Mouse (Mus musculus) intestine, postnatal 0 days (tissue): ENCODE data around the gene Tnfrsf14. TPM values are rescaled to one million over a fixed set of nuclear protein-coding genes. Genes with fewer than 3 reads are reported as not detected.

Experiments used
- ATAC-seq: fragments of 200-750 bp; cut with Nextera tagmentation; 2 replicates; pipeline ENCODE4 v1.8.0; 2017; ENCODE audit warnings: mild to moderate bottlenecking, moderate TSS enrichment, moderate library complexity
- H3K27ac ChIP-seq: fragments of 300-500 bp; sonication (generic); 2 replicates; pipeline ENCODE4 v1.5.1; 2014; ENCODE audit warnings: mild to moderate bottlenecking, low read depth, low read length, moderate library complexity
- H3K27me3 ChIP-seq: fragments of 300-500 bp; sonication (generic); replicated peaks from 2 replicates; pipeline ENCODE4 v1.6.1; 2014; ENCODE audit warnings: low read length, mixed read lengths; ENCODE audit not compliant: control insufficient read depth, insufficient read depth
- H3K36me3 ChIP-seq: fragments of 300-500 bp; sonication (generic); 2 replicates; pipeline ENCODE4 v1.6.1; 2014; ENCODE audit warnings: mild to moderate bottlenecking, moderate library complexity; ENCODE audit not compliant: control insufficient read depth, insufficient read depth
- H3K4me1 ChIP-seq: fragments of 300-500 bp; sonication (generic); replicated peaks from 2 replicates; pipeline ENCODE4 v1.6.1; 2014; ENCODE audit warnings: antibody characterized with exemption, low read length, mixed read lengths; ENCODE audit not compliant: control insufficient read depth, insufficient read depth
- H3K4me2 ChIP-seq: fragments of 300-500 bp; sonication (generic); replicated peaks from 2 replicates; pipeline ENCODE4 v1.6.1; 2014; ENCODE audit warnings: low read depth, mild to moderate bottlenecking, moderate library complexity
- H3K4me3 ChIP-seq: fragments of 300-500 bp; sonication (generic); 2 replicates; pipeline ENCODE4 v1.5.1; 2014; ENCODE audit warnings: low read depth, low read length
- H3K9ac ChIP-seq: fragments of 300-500 bp; sonication (generic); 2 replicates; pipeline ENCODE4 v1.6.1; 2014; ENCODE audit warnings: mild to moderate bottlenecking, low read depth, low read length
- H3K9me3 ChIP-seq: fragments of 300-500 bp; sonication (generic); 2 replicates; pipeline ENCODE4 v1.6.1; 2016; ENCODE audit warnings: mixed run types; ENCODE audit not compliant: control insufficient read depth
- CTCF ChIP-seq: sonication (generic); IDR thresholded peaks from 2 replicates; pipeline ENCODE4 v1.5.1; 2016; ENCODE audit warnings: low read depth, mild to moderate bottlenecking, control low read depth, antibody characterized with exemption, moderate library complexity
- WGBS: fragments of 180-500 bp; shearing (Covaris S2); extraction: QIAGEN DNeasy Blood & Tissue Kit; methylation state at CpG from one replicate; pipeline ENCODE4 v1.1.7; 2014; 5-methylcytosine and 5-hydroxymethylcytosine counted together
- polyA plus RNA-seq: library from polyadenylated mRNA; unstranded; fragments of >200 nt; fragmentation: Nextera tagmentation; extraction: Ambion mirVana; gene quantifications from 2 replicates; pipeline ENCODE4 v1.2.1, GENCODE M21; 2015

Tnfrsf14 gene
- polyA plus RNA-seq, 1 experiment from 2014 or later, result 1.9 TPM

GRCm38 (mm10) chr4:154873186-154873585 lies 55.2 kb downstream of the Tnfrsf14 start:
- 71% methylated on average over 6 of the region's 6 CpGs for WGBS
- Histone ChIP-seq H3K9ac (no peak overlapping the region), H3K4me3 (no peak overlapping the region), H3K4me1 (no peaks in the 10 kb centered on the region), H3K9me3 (no peaks in the 10 kb centered on the region), H3K27ac (no peak overlapping the region), H3K4me2 (no peak overlapping the region), H3K27me3 (peaks cover 8% of the 10 kb centered on the region; the same call in 1 of the 2 replicates), H3K36me3 (no peaks in the 10 kb centered on the region)
- ATAC-seq, result no peak
- TF ChIP-seq CTCF, result no peak

Other genes starting within 250 kb of the Tnfrsf14 start
- gene Ttc34, start 91.1 kb downstream of the Tnfrsf14 start, polyA plus RNA-seq, result 0.08 TPM in 1 of 2 replicates, not detected in the other
- 0.22 and 0.44 TPM in 2 replicates for gene Mmel1, start 59.0 kb downstream of the Tnfrsf14 start, polyA plus RNA-seq
- gene Fam213b, start 29.4 kb downstream of the Tnfrsf14 start, polyA plus RNA-seq, result 66.9 and 68.5 TPM in 2 replicates
- gene Hes5, start 32.4 kb upstream of the Tnfrsf14 start, polyA plus RNA-seq, result 0.20 and 0.29 TPM in 2 replicates
- gene Pank4, start 35.6 kb upstream of the Tnfrsf14 start, polyA plus RNA-seq, result 10.9 and 11.5 TPM in 2 replicates
- 5.3 and 5.7 TPM in 2 replicates for gene Plch2, start 128.2 kb upstream of the Tnfrsf14 start, polyA plus RNA-seq
- gene Pex10, start 138.5 kb upstream of the Tnfrsf14 start, polyA plus RNA-seq, result 11.7 and 12.9 TPM in 2 replicates
- gene Rer1, start 157.8 kb upstream of the Tnfrsf14 start, polyA plus RNA-seq, result 277 and 297 TPM in 2 replicates
- 1.8 and 2.2 TPM in 2 replicates for gene Morn1, start 158.0 kb upstream of the Tnfrsf14 start, polyA plus RNA-seq